Mouse (Mus musculus): Measurements from ENCODE around the gene Mfsd6l. TPM values are rescaled to one million over a fixed set of nuclear protein-coding genes. Genes with fewer than 3 reads are reported as not detected.

Gene Mfsd6l
- not detected for total RNA-seq (2023)

GRCm38 (mm10) chr11:68555918-68556584, at the start of gene Mfsd6l:
Gene Mfsd6l, plus strand, starts transcription at chr11:68556186.

DNA sequence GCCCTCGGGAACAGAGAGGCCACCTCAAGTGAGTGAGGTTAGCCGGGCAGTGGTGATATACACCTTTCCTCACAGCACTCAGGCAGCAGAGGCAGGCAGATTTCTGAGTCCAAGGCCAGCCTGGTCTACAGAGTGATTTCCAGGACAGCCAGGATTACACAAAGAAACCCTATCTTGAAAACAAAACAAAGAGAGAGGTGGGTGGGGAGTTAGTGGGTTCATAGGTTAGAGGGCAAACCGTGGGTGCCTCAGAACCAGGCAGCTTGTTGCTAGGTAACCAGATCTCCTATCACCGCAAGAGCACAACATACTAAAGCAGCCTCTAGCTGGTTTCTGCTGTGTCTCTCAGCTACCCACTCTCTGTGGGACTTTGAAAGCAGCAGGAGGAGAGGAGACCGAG, 30.7 kb downstream of the Mfsd6l start, which contains the start of gene Ccdc42:
Ccdc42 (plus strand) TSS at position 301 of the 400 bp plus-strand sequence.

Other genes starting within 250 kb of the Mfsd6l start
- not detected for gene Ntn1, start 155.4 kb upstream of the Mfsd6l start, total RNA-seq (2023)
- gene Pik3r5, start 124.1 kb upstream of the Mfsd6l start, total RNA-seq (2023), result 10 to 100 TPM; 36.1 to 37.2 TPM
- under 1 TPM in 1 of 2 experiments, not detected in 1; 0.64 TPM for gene Pik3r6, start 53.2 kb upstream of the Mfsd6l start, total RNA-seq (2023)
- not detected for gene Ccdc42, start 30.8 kb downstream of the Mfsd6l start, total RNA-seq (2023)
- gene Myh10, start 135.4 kb downstream of the Mfsd6l start, total RNA-seq (2023), result under 1 TPM; 0.20 to 0.68 TPM

Measured in B cell, adult 67 days (primary cell).